Comparison of ENCODE assay signal across 8 mouse cellular contexts in the genomic region with DNA sequence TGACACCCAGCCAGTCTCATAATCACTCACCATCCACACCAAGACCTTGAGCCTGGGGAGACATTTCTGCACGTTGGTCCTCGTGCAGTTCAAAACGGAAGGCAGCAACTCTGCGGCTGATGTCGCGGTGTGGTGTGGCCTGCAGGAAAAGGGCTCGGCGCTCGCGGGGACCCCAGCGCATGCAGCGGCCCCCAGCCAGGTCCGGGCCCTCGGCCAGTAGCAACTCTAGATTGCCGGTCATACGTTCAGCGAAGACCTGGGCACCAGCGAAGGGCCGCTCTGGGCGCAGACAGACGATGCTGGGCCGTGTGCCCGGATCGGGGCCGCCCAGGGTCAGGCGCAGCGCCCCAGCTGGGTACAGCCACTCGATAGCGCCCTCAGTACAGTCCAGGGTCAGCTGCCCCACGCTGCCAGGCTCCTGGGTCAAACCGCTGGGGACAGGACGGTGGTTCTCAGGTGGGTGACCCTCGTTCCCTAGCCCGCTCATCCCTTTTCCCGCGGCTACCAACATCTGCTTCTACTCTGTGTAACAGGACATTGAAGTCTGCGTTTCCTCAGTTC. TPM values are rescaled to one million over a fixed set of nuclear protein-coding genes. Genes with fewer than 3 reads are reported as not detected.
DNase-seq lines count a peak whose midpoint lies in the region; ATAC-seq and TF ChIP-seq lines count a peak whose summit lies in the region.

No protein-coding gene starts in this region.

- H3K27ac ChIP-seq in ES-Bruce4 (ENCODE audit: insufficient read depth, low read length): no peak overlapping the region
- peak overlapping the region; percentile 40 for H3K27ac ChIP-seq in forebrain, embryonic 15.5 days (replicated peaks)
- H3K27ac ChIP-seq in hindbrain, embryonic 16.5 days (ENCODE audit: low read depth, low read length): peak overlapping the region; percentile 83
- H3K27ac ChIP-seq in lung, postnatal 0 days (ENCODE audit: low read length): no peak overlapping the region

- no peaks in the 10 kb centered on the region for H3K27me3 ChIP-seq in ES-Bruce4 (ENCODE audit: control insufficient read depth, insufficient read depth, low read length, poor library complexity, severe bottlenecking)
- H3K27me3 ChIP-seq in forebrain, embryonic 15.5 days: 0 out of 2 replicates have a peak, but pooled peaks cover 4% of the 10 kb centered on the region
- H3K27me3 ChIP-seq in hindbrain, embryonic 16.5 days (replicated peaks; ENCODE audit: control insufficient read depth, insufficient read depth, low read length): peaks cover 3% of the 10 kb centered on the region; the same call in 1 of the 2 replicates
- H3K27me3 ChIP-seq in lung, postnatal 0 days (replicated peaks; ENCODE audit: insufficient read depth, low read length): no peaks in the 10 kb centered on the region

- TF ChIP-seq POLR2A in ES-Bruce4 (IDR thresholded peaks at IDR 0.05; ENCODE audit: insufficient read depth, low read length): no peak

- H3K36me3 ChIP-seq in ES-Bruce4 (ENCODE audit: control insufficient read depth, insufficient read depth, low read length, poor library complexity, severe bottlenecking): no peaks in the 10 kb centered on the region
- H3K36me3 ChIP-seq in forebrain, embryonic 15.5 days: no peaks in the 10 kb centered on the region
- H3K36me3 ChIP-seq in hindbrain, embryonic 16.5 days (ENCODE audit: control insufficient read depth, insufficient read depth, low read length): no peaks in the 10 kb centered on the region
- H3K36me3 ChIP-seq in lung, postnatal 0 days (ENCODE audit: insufficient read depth, low read length): no peaks in the 10 kb centered on the region

- 1% methylated on average over 37 of the region's 37 CpGs for WGBS in forebrain, embryonic 15.5 days
- 1% methylated on average over 29 of the region's 37 CpGs for WGBS in hindbrain, embryonic 16.5 days
- WGBS in lung, postnatal 0 days: 3% methylated on average over 37 of the region's 37 CpGs

- ATAC-seq in CD4-positive, CD25-positive, alpha-beta regulatory T cell, adult 4 months: no peak
- no peak for ATAC-seq in forebrain, embryonic 15.5 days (replicated peaks)
- no peak for ATAC-seq in hindbrain, embryonic 16.5 days
- 0 out of 2 replicates have a peak, but pooled peaks have one; percentile 0 for ATAC-seq in lung, postnatal 0 days
- no peak for ATAC-seq in frontal cortex, adult (ENCODE audit: low TSS enrichment)

- TF ChIP-seq CTCF in ES-Bruce4 (IDR thresholded peaks at IDR 0.05; ENCODE audit: low read depth, low read length): no peak
- no peak for TF ChIP-seq CTCF in lung, postnatal 0 days (IDR thresholded peaks at IDR 0.05)

- no peak for TF ChIP-seq EP300 in ES-Bruce4 (IDR thresholded peaks at IDR 0.05; ENCODE audit: insufficient read depth, low read depth, low read length)
- no peak for TF ChIP-seq EP300 in lung, postnatal 0 days (IDR thresholded peaks at IDR 0.05)

- peak overlapping the region; percentile 86 for H3K4me2 ChIP-seq in forebrain, embryonic 15.5 days (replicated peaks)
- H3K4me2 ChIP-seq in hindbrain, embryonic 16.5 days (ENCODE audit: low read length): peak overlapping the region; percentile 83
- H3K4me2 ChIP-seq in lung, postnatal 0 days (replicated peaks; ENCODE audit: low read depth, low read length): peak overlapping the region; percentile 87

- DNase-seq in CD4-positive, CD25-positive, alpha-beta regulatory T cell, adult 2 months (ENCODE audit: low read depth, low spot score): peak; percentile 22
- no peak for DNase-seq in lung, postnatal 0 days (ENCODE audit: low spot score)
- DNase-seq in urinary bladder, postnatal 25 days (ENCODE audit: low spot score): no peak

- peak overlapping the region; percentile 76 for H3K4me3 ChIP-seq in ES-Bruce4 (ENCODE audit: low read depth, low read length)
- peak overlapping the region; percentile 63 for H3K4me3 ChIP-seq in forebrain, embryonic 15.5 days
- peak overlapping the region; percentile 65 for H3K4me3 ChIP-seq in hindbrain, embryonic 16.5 days (ENCODE audit: low read length)
- peak overlapping the region; percentile 75 for H3K4me3 ChIP-seq in lung, postnatal 0 days (ENCODE audit: low read depth, low read length)

- peaks cover 4% of the 10 kb centered on the region for H3K4me1 ChIP-seq in ES-Bruce4 (ENCODE audit: control insufficient read depth, insufficient read depth, low read length)
- H3K4me1 ChIP-seq in forebrain, embryonic 15.5 days: peaks cover 60% of the 10 kb centered on the region
- peaks cover 30% of the 10 kb centered on the region for H3K4me1 ChIP-seq in hindbrain, embryonic 16.5 days (ENCODE audit: control insufficient read depth, insufficient read depth, low read depth, low read length)
- peaks cover 9% of the 10 kb centered on the region; the same call in 1 of the 2 replicates for H3K4me1 ChIP-seq in lung, postnatal 0 days (ENCODE audit: insufficient read depth, low read depth, low read length)

- peak overlapping the region; percentile 81 for H3K9ac ChIP-seq in ES-Bruce4 (ENCODE audit: low read depth, poor library complexity, severe bottlenecking)
- peak overlapping the region; percentile 44 for H3K9ac ChIP-seq in forebrain, embryonic 15.5 days (replicated peaks)
- H3K9ac ChIP-seq in hindbrain, embryonic 16.5 days (ENCODE audit: low read depth, low read length): peak overlapping the region; percentile 67
- peak overlapping the region; percentile 48 for H3K9ac ChIP-seq in lung, postnatal 0 days (replicated peaks; ENCODE audit: low read depth)

- no peaks in the 10 kb centered on the region for H3K9me3 ChIP-seq in ES-Bruce4 (replicated peaks; ENCODE audit: control insufficient read depth, insufficient read depth, low read length, poor library complexity, severe bottlenecking)
- H3K9me3 ChIP-seq in forebrain, embryonic 15.5 days: no peaks in the 10 kb centered on the region
- H3K9me3 ChIP-seq in hindbrain, embryonic 16.5 days (ENCODE audit: control insufficient read depth, low read length): no peaks in the 10 kb centered on the region
- no peaks in the 10 kb centered on the region for H3K9me3 ChIP-seq in lung, postnatal 0 days (ENCODE audit: low read length)

RNA-seq across cellular contexts. Expression of gene Metrn, which starts 0.6 kb away (rescaled TPM):
- polyA plus RNA-seq in CD4-positive, CD25-positive, alpha-beta regulatory T cell, adult 4 months (2017; shearing (Covaris generic)): 1 to 10 TPM; 3.6 to 7.0 TPM
- 29.6 and 35.1 TPM in 2 replicates for polyA plus RNA-seq in ES-Bruce4 (2011; ENCODE audit: insufficient read depth, insufficient read length, low read depth, missing spikeins)
- 31.4 and 37.3 TPM in 2 replicates for polyA plus RNA-seq in forebrain, embryonic 15.5 days (2015; fragmentation: Nextera tagmentation; extraction: Ambion mirVana)
- polyA plus RNA-seq in hindbrain, embryonic 16.5 days (2015; fragmentation: Nextera tagmentation; extraction: Ambion mirVana): 79.4 and 88.8 TPM in 2 replicates
- 19.1 and 20.9 TPM in 2 replicates for polyA plus RNA-seq in lung, postnatal 0 days (2015; fragmentation: Nextera tagmentation; extraction: Ambion mirVana)

RNA-seq across cellular contexts. Expression of gene AC134908.4, which starts 0.8 kb away (rescaled TPM):
- polyA plus RNA-seq in CD4-positive, CD25-positive, alpha-beta regulatory T cell, adult 4 months (2017; shearing (Covaris generic)): not detected
- polyA plus RNA-seq in ES-Bruce4 (2011; ENCODE audit: insufficient read depth, insufficient read length, low read depth, missing spikeins): 1.6 and 2.6 TPM in 2 replicates
- polyA plus RNA-seq in forebrain, embryonic 15.5 days (2015; fragmentation: Nextera tagmentation; extraction: Ambion mirVana): not detected in 2 replicates
- polyA plus RNA-seq in hindbrain, embryonic 16.5 days (2015; fragmentation: Nextera tagmentation; extraction: Ambion mirVana): 1.6 and 2.2 TPM in 2 replicates
- not detected in 2 replicates for polyA plus RNA-seq in lung, postnatal 0 days (2015; fragmentation: Nextera tagmentation; extraction: Ambion mirVana)

RNA-seq across cellular contexts. Expression of gene Fam173a, which starts 3.6 kb away (rescaled TPM):
- polyA plus RNA-seq in CD4-positive, CD25-positive, alpha-beta regulatory T cell, adult 4 months (2017; shearing (Covaris generic)): 100 to 1,000 TPM; 192 to 257 TPM
- 26.0 and 30.6 TPM in 2 replicates for polyA plus RNA-seq in ES-Bruce4 (2011; ENCODE audit: insufficient read depth, insufficient read length, low read depth, missing spikeins)
- polyA plus RNA-seq in forebrain, embryonic 15.5 days (2015; fragmentation: Nextera tagmentation; extraction: Ambion mirVana): 71.4 and 84.2 TPM in 2 replicates
- polyA plus RNA-seq in hindbrain, embryonic 16.5 days (2015; fragmentation: Nextera tagmentation; extraction: Ambion mirVana): 99.9 and 103 TPM in 2 replicates
- polyA plus RNA-seq in lung, postnatal 0 days (2015; fragmentation: Nextera tagmentation; extraction: Ambion mirVana): 112 and 116 TPM in 2 replicates

RNA-seq across cellular contexts. Expression of gene Ccdc78, which starts 9.9 kb away (rescaled TPM):
- 1 to 10 TPM in 1 of 2 experiments, under 1 TPM in 1; 0.28 to 1.4 TPM for polyA plus RNA-seq in CD4-positive, CD25-positive, alpha-beta regulatory T cell, adult 4 months (2017; shearing (Covaris generic))
- not detected in 2 replicates for polyA plus RNA-seq in ES-Bruce4 (2011; ENCODE audit: insufficient read depth, insufficient read length, low read depth, missing spikeins)
- polyA plus RNA-seq in forebrain, embryonic 15.5 days (2015; fragmentation: Nextera tagmentation; extraction: Ambion mirVana): 0.17 and 0.26 TPM in 2 replicates
- polyA plus RNA-seq in hindbrain, embryonic 16.5 days (2015; fragmentation: Nextera tagmentation; extraction: Ambion mirVana): 0.21 and 0.28 TPM in 2 replicates
- 5.8 and 7.7 TPM in 2 replicates for polyA plus RNA-seq in lung, postnatal 0 days (2015; fragmentation: Nextera tagmentation; extraction: Ambion mirVana)

RNA-seq across cellular contexts. Expression of gene Haghl, which starts 10.8 kb away (rescaled TPM):
- 10 to 100 TPM; 26.8 to 37.4 TPM for polyA plus RNA-seq in CD4-positive, CD25-positive, alpha-beta regulatory T cell, adult 4 months (2017; shearing (Covaris generic))
- polyA plus RNA-seq in ES-Bruce4 (2011; ENCODE audit: insufficient read depth, insufficient read length, low read depth, missing spikeins): 25.7 and 32.1 TPM in 2 replicates
- 115 and 121 TPM in 2 replicates for polyA plus RNA-seq in forebrain, embryonic 15.5 days (2015; fragmentation: Nextera tagmentation; extraction: Ambion mirVana)
- polyA plus RNA-seq in hindbrain, embryonic 16.5 days (2015; fragmentation: Nextera tagmentation; extraction: Ambion mirVana): 149 and 169 TPM in 2 replicates
- polyA plus RNA-seq in lung, postnatal 0 days (2015; fragmentation: Nextera tagmentation; extraction: Ambion mirVana): 42.7 and 45.4 TPM in 2 replicates

Comparison
In these comparisons a context has a peak if more than half of its experiments do, and no peak if none do; other contexts are left out.
1. H3K27ac ChIP-seq: peak in forebrain, embryonic 15.5 days (single experiment) and hindbrain, embryonic 16.5 days (single experiment); none in ES-Bruce4 (single experiment) and lung, postnatal 0 days (single experiment).
2. Peak in every context shown above with its lines, with median percentiles within 50 percentile points of each other: H3K4me3 ChIP-seq, H3K9ac ChIP-seq and H3K4me2 ChIP-seq.